Mouse (Mus musculus): ENCODE data around the gene Cyfip1.

Gene Cyfip1

GRCm38 (mm10) chr7:55938341-55938740 is 96.8 kb downstream of the Cyfip1 start:
- DNase-seq (ENCODE audit: low read depth, low spot score), result no peak

- DNase-seq (ENCODE audit: low read depth, low spot score), result no peak
These were observed 114.5 kb downstream of the Cyfip1 start for GRCm38 (mm10) chr7:55956054-55956453.

- no peak for DNase-seq (ENCODE audit: low read depth, low spot score)
These were observed 115.6 kb downstream of the Cyfip1 start for GRCm38 (mm10) chr7:55957178-55957577.

GRCm38 (mm10) chr7:55957916-55958315 is 116.4 kb downstream of the Cyfip1 start:
- DNase-seq (ENCODE audit: low read depth, low spot score), result no peak

- no peak for DNase-seq (ENCODE audit: low read depth, low spot score)
These were observed 118.3 kb downstream of the Cyfip1 start for GRCm38 (mm10) chr7:55959801-55960200.

- no peak for DNase-seq (ENCODE audit: low read depth, low spot score)
These were observed 119.0 kb downstream of the Cyfip1 start for GRCm38 (mm10) chr7:55960506-55960905.

- DNase-seq (ENCODE audit: low read depth, low spot score), result peak; percentile 86
These were observed 120.7 kb downstream of the Cyfip1 start, which contains the start of gene Nipa2 for GRCm38 (mm10) chr7:55962004-55962908. Gene Nipa2, minus strand, starts transcription at chr7:55962476.

- no peak for DNase-seq (ENCODE audit: low read depth, low spot score)
These were observed 125.4 kb downstream of the Cyfip1 start for GRCm38 (mm10) chr7:55966866-55967460.

- DNase-seq (ENCODE audit: low read depth, low spot score), result no peak
These were observed 126.8 kb downstream of the Cyfip1 start for GRCm38 (mm10) chr7:55968258-55968901.

GRCm38 (mm10) chr7:55969415-55969814 is 127.9 kb downstream of the Cyfip1 start:
- no peak for DNase-seq (ENCODE audit: low read depth, low spot score)

- DNase-seq (ENCODE audit: low read depth, low spot score), result no peak
These were observed 132.9 kb downstream of the Cyfip1 start for GRCm38 (mm10) chr7:55974429-55974828.

- DNase-seq (ENCODE audit: low read depth, low spot score), result no peak
These were observed 140.0 kb downstream of the Cyfip1 start for GRCm38 (mm10) chr7:55981511-55981910.
